Mouse (Mus musculus) spleen, embryonic (tissue): ENCODE data around the gene Mapkapk3.

Experiments
- CTCF ChIA-PET: fragments of 350-600 bp; sonication (Branson Sonifier 250); formaldehyde crosslinking; loops from one replicate; lab custom pipeline; 2022; lab: Charles Lee

The Mapkapk3 gene

DNA sequence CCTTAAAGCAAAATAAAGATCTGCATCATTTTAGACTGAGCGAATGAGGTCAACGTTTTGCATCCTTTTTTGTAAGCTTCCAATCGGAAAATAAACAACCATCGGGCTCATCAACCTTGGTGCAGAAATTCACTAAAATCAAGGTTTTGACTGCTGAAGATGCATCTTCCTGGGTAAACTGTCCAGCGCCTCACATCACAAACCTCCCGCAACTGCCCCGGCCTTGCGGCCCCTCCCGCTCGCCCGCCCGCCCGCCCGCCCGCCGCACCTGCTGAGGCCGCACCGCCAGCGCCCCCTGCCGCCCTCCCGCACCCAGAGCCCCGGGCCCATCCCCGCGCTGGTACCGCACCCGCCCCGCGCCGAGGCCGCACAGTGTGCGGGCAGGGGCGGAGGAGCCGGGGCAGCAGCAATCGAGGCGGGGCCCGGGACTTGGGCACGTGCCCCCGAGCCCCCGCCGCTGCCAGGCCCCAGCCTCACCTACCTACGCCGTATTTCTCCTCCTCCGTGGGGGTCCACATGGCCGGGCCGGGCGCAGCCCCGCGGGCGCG, 58.6 kb downstream of the Mapkapk3 start:
- CTCF ChIA-PET, result no interaction called here

- CTCF ChIA-PET, result no interaction called here
Observed at GRCm38 (mm10) chr9:107224597-107224996, 65.1 kb downstream of the Mapkapk3 start.
